Mouse (Mus musculus): Measurements from ENCODE around the gene Daam1. TPM values are rescaled to one million over a fixed set of nuclear protein-coding genes. Genes with fewer than 3 reads are reported as not detected.

The Daam1 gene
- polyA plus RNA-seq, 1 experiment from 2014 or later: 7.4 TPM

GRCm38 (mm10) chr12:71872330-71872729 is 41.5 kb downstream of the Daam1 start:
- H3K4me3 ChIP-seq: no peak overlapping the region
- H3K9me3 ChIP-seq: no peaks in the 10 kb centered on the region

GRCm38 (mm10) chr12:71874561-71874960 is 43.7 kb downstream of the Daam1 start:
- H3K27ac ChIP-seq (replicated peaks): no peak overlapping the region
- H3K27me3 ChIP-seq (replicated peaks; ENCODE audit: low read depth, poor library complexity, severe bottlenecking): no peaks in the 10 kb centered on the region
- peaks cover 20% of the 10 kb centered on the region for H3K4me1 ChIP-seq
- DNase-seq (ENCODE audit: low spot score): no peak
- H3K4me3 ChIP-seq: no peak overlapping the region
- H3K9me3 ChIP-seq: no peaks in the 10 kb centered on the region
- WGBS: 87% methylated on average over 6 of the region's 6 CpGs
- no peaks in the 10 kb centered on the region for H3K36me3 ChIP-seq (replicated peaks)

More at GRCm38 (mm10) chr12:71872330-71872729, 41.5 kb downstream of the Daam1 start:
- 86% methylated on average over 4 of the region's 4 CpGs for WGBS
- H3K27ac ChIP-seq (replicated peaks): no peak overlapping the region
- no peaks in the 10 kb centered on the region for H3K27me3 ChIP-seq (replicated peaks; ENCODE audit: low read depth, poor library complexity, severe bottlenecking)
- DNase-seq (ENCODE audit: low spot score): no peak
- H3K4me1 ChIP-seq: peaks cover 23% of the 10 kb centered on the region
- no peaks in the 10 kb centered on the region for H3K36me3 ChIP-seq (replicated peaks)

- H3K4me3 ChIP-seq: no peak overlapping the region
- no peaks in the 10 kb centered on the region for H3K36me3 ChIP-seq (replicated peaks)
- no peak for DNase-seq (ENCODE audit: low spot score)
- H3K4me1 ChIP-seq: peaks cover 20% of the 10 kb centered on the region
- no peaks in the 10 kb centered on the region for H3K9me3 ChIP-seq
- 85% methylated on average over 3 of the region's 3 CpGs for WGBS
- no peaks in the 10 kb centered on the region for H3K27me3 ChIP-seq (replicated peaks; ENCODE audit: low read depth, poor library complexity, severe bottlenecking)
- H3K27ac ChIP-seq (replicated peaks): no peak overlapping the region
Measured at GRCm38 (mm10) chr12:71874984-71875383, 44.1 kb downstream of the Daam1 start.

DNA sequence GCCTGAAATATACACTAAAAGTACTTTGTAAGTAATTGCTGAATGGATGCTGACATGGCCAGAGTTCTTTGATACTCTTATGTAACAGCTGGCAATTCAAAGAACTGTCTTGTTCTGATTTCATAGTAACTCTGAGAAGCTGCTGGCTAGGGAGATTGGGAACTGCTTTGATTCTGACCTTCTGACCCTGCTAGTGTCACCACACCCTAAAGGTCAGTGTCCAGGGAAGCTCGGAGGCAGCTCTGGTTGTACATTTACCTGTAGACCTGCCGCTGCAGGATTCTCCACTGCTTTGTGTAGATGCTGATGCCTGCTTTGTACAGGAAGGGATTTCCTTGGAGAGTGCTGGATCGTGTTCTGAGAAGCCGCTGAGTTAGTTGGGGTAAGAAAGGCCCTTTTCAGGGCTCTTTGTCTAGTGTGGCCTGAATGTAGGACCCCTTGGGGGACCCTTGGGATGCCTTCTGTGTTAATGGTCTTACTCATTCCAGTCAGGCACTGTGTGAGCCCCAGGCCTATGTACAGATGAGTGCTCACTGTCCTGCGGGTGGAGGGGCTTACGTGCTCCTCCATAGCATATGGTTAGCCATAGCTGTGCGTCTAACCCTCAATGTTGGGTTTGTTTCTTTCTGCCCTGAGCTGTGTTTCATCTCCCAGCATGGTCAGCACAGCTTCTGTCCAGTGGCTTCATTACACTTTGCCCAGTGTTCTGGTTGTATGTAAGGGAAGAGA is 45.0 kb downstream of the Daam1 start:
- no peak overlapping the region for H3K27ac ChIP-seq (replicated peaks)
- WGBS: 63% methylated on average over 7 of the region's 7 CpGs
- DNase-seq (ENCODE audit: low spot score): no peak
- no peak overlapping the region for H3K4me3 ChIP-seq
- H3K4me1 ChIP-seq: peaks cover 20% of the 10 kb centered on the region
- H3K9me3 ChIP-seq: no peaks in the 10 kb centered on the region
- H3K36me3 ChIP-seq (replicated peaks): no peaks in the 10 kb centered on the region
- no peaks in the 10 kb centered on the region for H3K27me3 ChIP-seq (replicated peaks; ENCODE audit: low read depth, poor library complexity, severe bottlenecking)

DNA sequence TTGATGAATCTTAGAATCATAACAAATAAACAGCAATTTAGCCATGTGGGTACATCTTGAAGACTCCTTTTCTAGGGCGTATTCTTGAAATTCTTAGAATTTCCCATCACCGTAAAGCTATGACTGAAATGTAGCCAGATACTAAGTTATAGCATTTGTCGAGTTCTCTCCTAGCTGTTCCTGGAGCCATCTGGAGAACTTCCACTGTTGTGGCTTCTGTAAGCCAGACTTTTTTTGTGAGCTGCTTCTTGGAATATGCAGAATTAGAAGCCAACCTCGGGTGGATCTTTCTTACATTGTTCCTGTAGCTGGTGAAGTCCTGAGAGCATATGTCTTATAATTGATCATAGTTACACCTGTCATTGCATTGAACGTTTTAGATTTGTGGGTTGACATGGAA is 50.1 kb downstream of the Daam1 start:
- no peak overlapping the region for H3K4me3 ChIP-seq
- H3K9me3 ChIP-seq: no peaks in the 10 kb centered on the region
- no peaks in the 10 kb centered on the region for H3K36me3 ChIP-seq (replicated peaks)
- H3K4me1 ChIP-seq: peaks cover 31% of the 10 kb centered on the region
- no peak for DNase-seq (ENCODE audit: low spot score)
- H3K27ac ChIP-seq (replicated peaks): no peak overlapping the region
- 93% methylated on average over 5 of the region's 5 CpGs for WGBS
- no peaks in the 10 kb centered on the region for H3K27me3 ChIP-seq (replicated peaks; ENCODE audit: low read depth, poor library complexity, severe bottlenecking)

DNA sequence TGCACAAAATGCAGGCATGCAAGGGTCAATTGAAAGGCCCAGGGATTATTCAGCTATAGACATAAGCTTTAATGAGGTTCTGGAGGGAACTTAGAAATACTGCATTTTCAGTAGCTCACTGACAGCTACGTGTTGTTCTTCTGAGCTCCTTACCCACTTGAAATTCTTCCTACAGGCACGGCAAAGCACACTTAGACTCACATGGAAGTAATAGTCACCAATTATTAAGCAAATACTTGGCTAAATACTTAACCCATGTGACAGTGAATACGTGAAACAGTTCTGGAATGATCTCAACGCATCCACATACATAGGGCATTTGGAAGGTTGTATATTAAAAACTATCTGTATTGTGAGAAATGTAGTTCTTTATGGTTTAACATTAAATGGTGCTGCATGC is 50.6 kb downstream of the Daam1 start:
- 80% methylated on average over 4 of the region's 4 CpGs for WGBS
- Histone ChIP-seq H3K9me3 (no peaks in the 10 kb centered on the region), H3K27ac (replicated peaks) (no peak overlapping the region), H3K36me3 (replicated peaks) (no peaks in the 10 kb centered on the region), H3K27me3 (replicated peaks; ENCODE audit: low read depth, poor library complexity, severe bottlenecking) (no peaks in the 10 kb centered on the region), H3K4me3 (no peak overlapping the region), H3K4me1 (peaks cover 31% of the 10 kb centered on the region)
- no peak for DNase-seq (ENCODE audit: low spot score)

- no peak for DNase-seq (ENCODE audit: low spot score)
- Histone ChIP-seq H3K4me3 (no peak overlapping the region), H3K36me3 (replicated peaks) (no peaks in the 10 kb centered on the region), H3K27ac (replicated peaks) (no peak overlapping the region), H3K4me1 (peaks cover 38% of the 10 kb centered on the region), H3K27me3 (replicated peaks; ENCODE audit: low read depth, poor library complexity, severe bottlenecking) (no peaks in the 10 kb centered on the region), H3K9me3 (no peaks in the 10 kb centered on the region)
- WGBS: 74% methylated on average over 9 of the region's 9 CpGs
Measured at GRCm38 (mm10) chr12:71883066-71883711, 52.3 kb downstream of the Daam1 start.

DNA sequence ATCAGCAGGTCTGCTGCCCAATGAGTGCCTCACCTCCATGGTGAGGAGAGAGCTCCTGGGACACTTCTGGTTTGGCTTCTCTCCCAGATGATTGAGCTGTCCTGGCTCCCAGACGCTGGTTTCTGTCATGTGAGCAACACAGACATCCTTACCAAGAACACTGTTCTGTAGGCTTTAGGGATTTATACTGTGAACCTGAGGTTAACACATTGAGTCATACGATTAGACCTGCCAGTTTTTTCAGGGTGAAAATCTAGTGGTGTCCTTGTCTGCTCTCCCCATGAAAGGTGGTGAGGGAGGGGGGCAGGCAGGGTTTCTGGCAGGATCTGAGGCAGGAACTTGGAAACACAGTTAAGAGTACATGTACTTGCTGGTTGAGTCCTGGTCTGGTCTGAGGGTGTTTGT is 54.3 kb downstream of the Daam1 start:
- Histone ChIP-seq H3K36me3 (replicated peaks) (no peaks in the 10 kb centered on the region), H3K27ac (replicated peaks) (no peak overlapping the region), H3K4me1 (peaks cover 54% of the 10 kb centered on the region), H3K27me3 (replicated peaks; ENCODE audit: low read depth, poor library complexity, severe bottlenecking) (no peaks in the 10 kb centered on the region), H3K9me3 (no peaks in the 10 kb centered on the region), H3K4me3 (no peak overlapping the region)
- 84% methylated on average over 2 of the region's 2 CpGs for WGBS
- DNase-seq (ENCODE audit: low spot score): no peak

- DNase-seq (ENCODE audit: low spot score): no peak
- no peak overlapping the region for H3K4me3 ChIP-seq
- H3K36me3 ChIP-seq (replicated peaks): no peaks in the 10 kb centered on the region
- peaks cover 54% of the 10 kb centered on the region for H3K4me1 ChIP-seq
- no peaks in the 10 kb centered on the region for H3K27me3 ChIP-seq (replicated peaks; ENCODE audit: low read depth, poor library complexity, severe bottlenecking)
- H3K27ac ChIP-seq (replicated peaks): no peak overlapping the region; the same call in 1 of the 2 replicates
- WGBS: 83% methylated on average over 4 of the region's 4 CpGs
- no peaks in the 10 kb centered on the region for H3K9me3 ChIP-seq
Measured at GRCm38 (mm10) chr12:71885717-71886116, 54.8 kb downstream of the Daam1 start.

DNA sequence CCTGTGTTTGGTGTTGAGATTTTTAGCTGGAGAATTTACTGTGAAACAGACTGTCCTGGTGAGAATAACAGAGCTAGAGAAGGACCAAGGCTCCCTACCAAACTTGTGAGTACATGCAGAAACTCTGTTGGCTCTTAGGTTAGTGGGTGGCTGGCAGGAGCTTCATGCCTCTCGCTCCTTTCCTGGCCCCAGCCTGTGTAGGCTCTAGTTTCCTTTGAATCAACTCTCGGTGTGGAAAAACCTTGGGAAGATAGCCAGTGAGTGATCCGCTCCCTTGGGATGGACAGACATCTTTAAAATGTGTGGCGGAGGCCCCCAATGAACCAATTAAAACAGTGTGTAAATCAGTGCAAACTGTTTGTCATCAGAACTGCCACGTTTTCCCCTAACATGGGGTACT is 55.5 kb downstream of the Daam1 start:
- WGBS: 83% methylated on average over 5 of the region's 5 CpGs
- no peaks in the 10 kb centered on the region for H3K36me3 ChIP-seq (replicated peaks)

DNA sequence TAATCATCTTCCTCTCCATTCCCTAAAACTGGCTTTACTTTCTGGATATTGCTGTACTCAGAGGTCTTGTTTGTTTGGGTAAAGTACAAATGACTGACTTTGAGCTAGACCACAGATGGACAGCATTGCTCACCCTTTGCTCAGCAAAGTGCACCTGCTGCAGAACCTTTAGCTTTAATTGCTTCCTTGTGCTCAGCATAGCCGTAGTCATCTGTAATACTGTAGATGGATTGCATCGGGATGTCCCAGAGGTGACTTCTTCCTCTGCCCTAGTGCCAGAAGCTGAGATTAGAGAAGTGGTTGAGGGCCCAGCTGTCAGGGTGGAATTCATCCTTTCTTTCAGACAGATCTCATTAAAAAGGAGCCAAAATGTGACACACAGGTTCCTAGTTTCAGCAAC is 56.1 kb downstream of the Daam1 start:
- 72% methylated on average over 2 of the region's 2 CpGs for WGBS
- Histone ChIP-seq H3K27me3 (replicated peaks; ENCODE audit: low read depth, poor library complexity, severe bottlenecking) (no peaks in the 10 kb centered on the region), H3K36me3 (replicated peaks) (no peaks in the 10 kb centered on the region), H3K4me1 (peaks cover 63% of the 10 kb centered on the region), H3K9me3 (no peaks in the 10 kb centered on the region), H3K27ac (replicated peaks) (no peak overlapping the region), H3K4me3 (no peak overlapping the region)
- DNase-seq (ENCODE audit: low spot score): no peak

More for the DNA sequence above, 55.5 kb downstream of the Daam1 start:
- H3K9me3 ChIP-seq: no peaks in the 10 kb centered on the region
- no peak overlapping the region for H3K4me3 ChIP-seq
- peaks cover 58% of the 10 kb centered on the region for H3K4me1 ChIP-seq
- no peaks in the 10 kb centered on the region for H3K27me3 ChIP-seq (replicated peaks; ENCODE audit: low read depth, poor library complexity, severe bottlenecking)
- H3K27ac ChIP-seq (replicated peaks): no peak overlapping the region
- DNase-seq (ENCODE audit: low spot score): no peak

- no peaks in the 10 kb centered on the region for H3K27me3 ChIP-seq (replicated peaks; ENCODE audit: low read depth, poor library complexity, severe bottlenecking)
- no peak overlapping the region for H3K27ac ChIP-seq (replicated peaks)
- peaks cover 66% of the 10 kb centered on the region for H3K4me1 ChIP-seq
- H3K4me3 ChIP-seq: no peak overlapping the region
- H3K36me3 ChIP-seq (replicated peaks): no peaks in the 10 kb centered on the region
- no peak for DNase-seq (ENCODE audit: low spot score)
- no peaks in the 10 kb centered on the region for H3K9me3 ChIP-seq
- WGBS: 92% methylated on average over 6 of the region's 6 CpGs
Measured at GRCm38 (mm10) chr12:71888370-71888769, 57.5 kb downstream of the Daam1 start.

- Histone ChIP-seq H3K27me3 (replicated peaks; ENCODE audit: low read depth, poor library complexity, severe bottlenecking) (no peaks in the 10 kb centered on the region), H3K4me1 (peaks cover 70% of the 10 kb centered on the region), H3K36me3 (replicated peaks) (no peaks in the 10 kb centered on the region), H3K9me3 (no peaks in the 10 kb centered on the region), H3K4me3 (no peak overlapping the region), H3K27ac (replicated peaks) (0 out of 2 replicates have a peak overlapping the region, but pooled peaks have one; percentile 14)
- 71% methylated on average over 8 of the region's 8 CpGs for WGBS
- DNase-seq (ENCODE audit: low spot score): no peak
Measured at GRCm38 (mm10) chr12:71889266-71889665, 58.4 kb downstream of the Daam1 start.
